Mouse (Mus musculus) liver, embryonic 16.5 days (tissue): ENCODE results near the gene Plxna2. TPM values are rescaled to one million over a fixed set of nuclear protein-coding genes. Genes with fewer than 3 reads are reported as not detected.

ENCODE experiments used
- ATAC-seq: fragments of 200-750 bp; cut with Nextera tagmentation; 2 replicates; pipeline ENCODE4 v1.8.0; 2017; ENCODE audit warnings: low read depth, mild to moderate bottlenecking, moderate number of reproducible peaks, moderate library complexity
- H3K27ac ChIP-seq: fragments of 300-500 bp; sonication (generic); 2 replicates; pipeline ENCODE4 v1.5.1; 2014; ENCODE audit warnings: mild to moderate bottlenecking, low read length
- H3K27me3 ChIP-seq: fragments of 300-500 bp; sonication (generic); 2 replicates; pipeline ENCODE4 v1.6.1; 2014; ENCODE audit warnings: low read depth, low read length, mixed read lengths; ENCODE audit not compliant: control insufficient read depth, insufficient read depth
- H3K36me3 ChIP-seq: fragments of 300-500 bp; sonication (generic); 2 replicates; pipeline ENCODE4 v1.6.1; 2014; ENCODE audit warnings: mild to moderate bottlenecking; ENCODE audit not compliant: control insufficient read depth, insufficient read depth
- H3K4me1 ChIP-seq: fragments of 300-500 bp; sonication (generic); 2 replicates; pipeline ENCODE4 v1.6.1; 2014; ENCODE audit warnings: low read depth, low read length, mixed read lengths; ENCODE audit not compliant: control insufficient read depth
- H3K4me2 ChIP-seq: fragments of 300-500 bp; sonication (generic); 2 replicates; pipeline ENCODE4 v1.6.1; 2014; ENCODE audit warnings: low read depth, low read length, mixed read lengths
- H3K4me3 ChIP-seq: fragments of 300-500 bp; sonication (generic); 2 replicates; pipeline ENCODE4 v1.5.1; 2014; ENCODE audit warnings: low read depth, mild to moderate bottlenecking, low read length
- H3K9ac ChIP-seq: fragments of 300-500 bp; sonication (generic); 2 replicates; pipeline ENCODE4 v1.6.1; 2014; ENCODE audit warnings: low read depth, low read length
- H3K9me3 ChIP-seq: fragments of 300-500 bp; sonication (generic); replicated peaks from 2 replicates; pipeline ENCODE4 v1.6.1; 2016; ENCODE audit warnings: low read length; ENCODE audit not compliant: control insufficient read depth
- WGBS: fragments of 180-500 bp; shearing (Covaris S2); extraction: QIAGEN DNeasy Blood & Tissue Kit; methylation state at CpG from one replicate; pipeline ENCODE4 v1.1.7; 2014; ENCODE audit not compliant: insufficient replicate concordance; 5-methylcytosine and 5-hydroxymethylcytosine counted together
- polyA plus RNA-seq: library from polyadenylated mRNA; unstranded; fragments of >200 nt; fragmentation: Nextera tagmentation; extraction: Ambion mirVana; gene quantifications from 2 replicates; pipeline ENCODE4 v1.2.1, GENCODE M21; 2015

Plxna2 gene
- polyA plus RNA-seq, 1 experiment from 2014 or later = 2.2 TPM

- Histone ChIP-seq H3K4me1 (peaks cover 32% of the 10 kb centered on the region), H3K9ac (no peak overlapping the region), H3K36me3 (no peaks in the 10 kb centered on the region), H3K9me3 (no peaks in the 10 kb centered on the region), H3K4me3 (no peak overlapping the region), H3K4me2 (no peak overlapping the region), H3K27me3 (no peaks in the 10 kb centered on the region), H3K27ac (no peak overlapping the region)
- ATAC-seq = peak; percentile 68
- 34% methylated on average over 1 of the region's 1 CpGs for WGBS
Observed at GRCm38 (mm10) chr1:194672525-194672894, 54.5 kb downstream of the Plxna2 start.

GRCm38 (mm10) chr1:194673229-194673628, 55.2 kb downstream of the Plxna2 start:
- Histone ChIP-seq H3K27me3 (no peaks in the 10 kb centered on the region), H3K9me3 (no peaks in the 10 kb centered on the region), H3K4me3 (no peak overlapping the region), H3K4me1 (peaks cover 36% of the 10 kb centered on the region), H3K9ac (no peak overlapping the region), H3K27ac (peak overlapping the region; percentile 61), H3K36me3 (no peaks in the 10 kb centered on the region), H3K4me2 (no peak overlapping the region)
- peak; percentile 51 for ATAC-seq

GRCm38 (mm10) chr1:194675106-194675890, 57.3 kb downstream of the Plxna2 start:
- H3K36me3 ChIP-seq = no peaks in the 10 kb centered on the region
- H3K4me1 ChIP-seq = peaks cover 45% of the 10 kb centered on the region
- H3K9ac ChIP-seq = 0 out of 2 replicates have a peak overlapping the region, but pooled peaks have one; percentile 28
- peak overlapping the region; percentile 43; the same call in 1 of the 2 replicates for H3K27ac ChIP-seq
- WGBS = 69% methylated on average over 3 of the region's 3 CpGs
- no peaks in the 10 kb centered on the region for H3K9me3 ChIP-seq
- no peak overlapping the region for H3K4me3 ChIP-seq
- no peaks in the 10 kb centered on the region for H3K27me3 ChIP-seq
- 0 out of 2 replicates have a peak, but pooled peaks have one; percentile 9 for ATAC-seq
- peak overlapping the region; percentile 41 for H3K4me2 ChIP-seq

- peak; percentile 74 for ATAC-seq
- H3K27me3 ChIP-seq = no peaks in the 10 kb centered on the region
- peak overlapping the region; percentile 41 for H3K4me2 ChIP-seq
- 0 out of 2 replicates have a peak overlapping the region, but pooled peaks have one; percentile 43 for H3K27ac ChIP-seq
- H3K9ac ChIP-seq = no peak overlapping the region
- H3K9me3 ChIP-seq = no peaks in the 10 kb centered on the region
- peaks cover 45% of the 10 kb centered on the region for H3K4me1 ChIP-seq
- WGBS = 19% methylated on average over 2 of the region's 2 CpGs
- H3K36me3 ChIP-seq = no peaks in the 10 kb centered on the region
- H3K4me3 ChIP-seq = no peak overlapping the region
Observed at GRCm38 (mm10) chr1:194675891-194676200, 57.8 kb downstream of the Plxna2 start.

GRCm38 (mm10) chr1:194677878-194678277, 59.9 kb downstream of the Plxna2 start:
- no peak overlapping the region for H3K27ac ChIP-seq
- no peaks in the 10 kb centered on the region for H3K27me3 ChIP-seq
- WGBS = 76% methylated on average over 3 of the region's 3 CpGs
- no peaks in the 10 kb centered on the region for H3K36me3 ChIP-seq
- no peak overlapping the region for H3K9ac ChIP-seq
- peak; percentile 37 for ATAC-seq
- H3K4me3 ChIP-seq = no peak overlapping the region
- H3K4me2 ChIP-seq = no peak overlapping the region
- peaks cover 36% of the 10 kb centered on the region for H3K4me1 ChIP-seq
- H3K9me3 ChIP-seq = no peaks in the 10 kb centered on the region

- peak; percentile 27; the same call in 1 of the 2 replicates for ATAC-seq
- H3K9ac ChIP-seq = no peak overlapping the region
- no peaks in the 10 kb centered on the region for H3K36me3 ChIP-seq
- no peaks in the 10 kb centered on the region for H3K9me3 ChIP-seq
- H3K4me3 ChIP-seq = no peak overlapping the region
- peaks cover 27% of the 10 kb centered on the region for H3K4me1 ChIP-seq
- no peak overlapping the region for H3K4me2 ChIP-seq
- H3K27me3 ChIP-seq = no peaks in the 10 kb centered on the region
- no peak overlapping the region for H3K27ac ChIP-seq
Observed at GRCm38 (mm10) chr1:194679147-194679546, 61.1 kb downstream of the Plxna2 start.

GRCm38 (mm10) chr1:194680136-194680535, 62.1 kb downstream of the Plxna2 start:
- Histone ChIP-seq H3K4me2 (no peak overlapping the region), H3K4me3 (no peak overlapping the region), H3K27ac (no peak overlapping the region), H3K4me1 (peaks cover 25% of the 10 kb centered on the region), H3K36me3 (no peaks in the 10 kb centered on the region), H3K9me3 (no peaks in the 10 kb centered on the region), H3K27me3 (no peaks in the 10 kb centered on the region), H3K9ac (no peak overlapping the region)
- WGBS = 33% methylated on average over 2 of the region's 2 CpGs
- ATAC-seq = no peak

GRCm38 (mm10) chr1:194682021-194682420, 64.0 kb downstream of the Plxna2 start:
- no peak overlapping the region for H3K9ac ChIP-seq
- H3K36me3 ChIP-seq = no peaks in the 10 kb centered on the region
- no peak overlapping the region for H3K4me2 ChIP-seq
- H3K4me3 ChIP-seq = no peak overlapping the region
- no peak overlapping the region for H3K27ac ChIP-seq
- no peak for ATAC-seq
- H3K9me3 ChIP-seq = no peaks in the 10 kb centered on the region
- H3K4me1 ChIP-seq = peaks cover 15% of the 10 kb centered on the region
- H3K27me3 ChIP-seq = no peaks in the 10 kb centered on the region

- Histone ChIP-seq H3K27ac (no peak overlapping the region), H3K36me3 (no peaks in the 10 kb centered on the region), H3K27me3 (no peaks in the 10 kb centered on the region), H3K4me2 (no peak overlapping the region), H3K4me3 (no peak overlapping the region), H3K9ac (no peak overlapping the region), H3K4me1 (peaks cover 10% of the 10 kb centered on the region), H3K9me3 (no peaks in the 10 kb centered on the region)
- no peak for ATAC-seq
- 53% methylated on average over 3 of the region's 3 CpGs for WGBS
Observed at GRCm38 (mm10) chr1:194683132-194683531, 65.1 kb downstream of the Plxna2 start.
